Mouse (Mus musculus) layer of hippocampus, adult 18-20 months (tissue): ENCODE results near the gene Ostc. TPM values are rescaled to one million over a fixed set of nuclear protein-coding genes. Genes with fewer than 3 reads are reported as not detected.

Experiments used
- DNase-seq, 2 experiments: peaks; one replicate each; pipeline ENCODE4 v3.0.0; 2022; ENCODE audit warnings: low spot score in 2 of 2
- total RNA-seq, 2 experiments: library from RNA; stranded (reverse); gene quantifications; 2 replicates each; pipeline ENCODE4 v1.2.3; 2021

The Ostc gene
- total RNA-seq, 2 experiments from 2014 or later = 56.3 to 61.5 TPM

GRCm38 (mm10) chr3:130646110-130646810 is 63.0 kb downstream of the Ostc start:
- DNase-seq = no peak

Other genes starting within 250 kb of the Ostc start
- gene Etnppl, start 92.0 kb downstream of the Ostc start, total RNA-seq = 10 to 100 TPM; 11.8 to 13.8 TPM
- 100 to 1,000 TPM; 350 to 366 TPM for gene Rpl34, start 21.0 kb upstream of the Ostc start, total RNA-seq